Mouse (Mus musculus): ENCODE measurements around the gene Ovgp1. TPM values are rescaled to one million over a fixed set of nuclear protein-coding genes. Genes with fewer than 3 reads are reported as not detected.

Ovgp1 gene
- polyA plus RNA-seq (2015; fragmentation: Illumina TruSeq; extraction: RNeasy Lipid Tissue Mini Kit (QIAGEN cat#74804); ENCODE audit: insufficient read depth, low read depth, low replicate concordance): 1.5 TPM

DNA sequence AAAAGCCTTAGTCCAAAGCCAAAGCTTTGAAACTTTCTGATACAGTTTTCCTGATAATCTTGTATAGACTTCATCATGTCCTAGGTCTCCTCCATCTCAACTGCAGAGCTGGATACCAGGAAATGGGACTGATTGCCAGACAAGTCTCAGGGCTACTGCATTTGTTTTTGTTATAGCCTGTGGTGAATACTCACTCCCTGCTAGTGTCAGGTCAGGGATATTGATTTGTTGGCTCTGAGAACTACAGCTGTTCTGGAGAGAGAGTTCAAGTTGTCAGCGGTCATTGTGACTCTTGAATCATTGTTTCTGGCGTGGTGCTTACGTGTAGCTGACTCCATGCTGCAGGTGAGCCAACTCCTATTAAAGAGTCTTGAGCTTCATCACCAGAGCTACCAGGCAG is at the start of gene Ovgp1:
Ovgp1 (plus strand) TSS at position 301 of the 400 bp plus-strand sequence.

DNA sequence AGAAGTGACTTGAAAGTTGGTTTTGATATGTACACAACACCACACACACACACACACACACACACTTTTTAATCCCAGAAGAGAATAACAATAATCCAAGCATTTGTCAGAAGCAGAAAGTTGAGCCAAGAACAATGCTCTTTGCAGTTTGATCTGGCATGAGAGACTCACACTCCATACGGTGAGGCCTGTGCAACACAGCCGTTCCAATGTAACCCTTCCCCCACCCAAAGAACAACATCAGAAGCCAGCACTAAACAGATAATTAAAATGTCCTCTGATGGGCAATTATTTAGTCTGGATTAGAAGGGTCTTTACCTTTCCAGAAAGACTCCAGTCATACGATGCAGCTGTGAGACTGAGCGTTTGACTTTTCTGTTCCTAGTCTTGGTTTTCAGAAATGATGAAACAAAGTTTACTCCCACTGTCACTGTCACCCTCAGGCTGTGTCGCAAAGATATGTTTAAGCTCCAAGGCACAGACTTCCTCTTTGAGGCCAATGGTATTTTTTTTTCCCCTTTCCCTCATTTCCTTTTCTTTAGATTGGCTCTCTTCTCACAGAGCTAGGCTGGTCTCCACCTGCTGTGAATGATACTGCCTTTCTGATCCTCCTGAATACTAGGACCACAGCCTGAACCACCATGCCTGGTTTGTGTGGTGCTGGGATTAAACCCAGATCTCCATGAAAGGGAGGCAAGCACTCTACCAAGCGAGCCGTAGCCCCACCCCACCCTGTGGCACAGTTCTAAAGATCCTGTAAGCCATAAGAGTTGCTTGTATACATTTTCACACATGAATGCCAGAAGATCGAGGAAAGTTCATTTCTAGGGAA is 41.1 kb upstream of the Ovgp1 start, which contains the start of gene I830077J02Rik:
I830077J02Rik (minus strand) TSS at position 425 of the 832 bp plus-strand sequence.

DNA sequence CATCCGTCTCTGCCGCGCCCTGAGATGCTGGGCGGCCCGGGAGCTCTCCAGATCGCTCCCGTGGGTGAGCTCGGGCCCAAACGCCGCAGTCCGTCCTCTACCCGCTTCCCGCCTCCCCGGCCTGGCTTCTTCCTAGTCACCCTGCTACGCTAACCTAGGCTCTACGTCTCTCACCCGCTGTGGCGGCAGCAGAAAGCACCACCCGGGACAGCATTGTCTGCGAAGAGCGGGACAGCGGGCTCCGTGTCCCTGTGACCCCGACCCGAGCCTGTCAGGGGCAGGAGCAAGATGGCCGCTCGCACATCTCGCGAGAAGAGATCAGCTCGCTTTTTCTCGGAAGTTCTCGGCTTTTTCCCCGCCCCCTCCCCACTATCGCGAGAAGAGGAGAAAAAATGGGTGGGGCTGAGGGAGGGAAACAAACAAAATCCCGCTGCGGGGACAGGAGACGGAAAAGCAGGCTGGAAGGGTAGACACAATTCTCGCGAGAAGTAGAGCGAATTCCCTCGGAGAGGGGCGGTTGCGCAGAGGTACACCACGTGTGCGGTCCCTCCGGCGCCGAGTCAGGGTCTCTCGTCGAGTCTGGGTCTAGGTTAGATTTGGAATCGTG is 14.4 kb upstream of the Ovgp1 start, which contains the start of gene Wdr77:
Wdr77 (plus strand) TSS at position 396 of the 607 bp plus-strand sequence.

DNA sequence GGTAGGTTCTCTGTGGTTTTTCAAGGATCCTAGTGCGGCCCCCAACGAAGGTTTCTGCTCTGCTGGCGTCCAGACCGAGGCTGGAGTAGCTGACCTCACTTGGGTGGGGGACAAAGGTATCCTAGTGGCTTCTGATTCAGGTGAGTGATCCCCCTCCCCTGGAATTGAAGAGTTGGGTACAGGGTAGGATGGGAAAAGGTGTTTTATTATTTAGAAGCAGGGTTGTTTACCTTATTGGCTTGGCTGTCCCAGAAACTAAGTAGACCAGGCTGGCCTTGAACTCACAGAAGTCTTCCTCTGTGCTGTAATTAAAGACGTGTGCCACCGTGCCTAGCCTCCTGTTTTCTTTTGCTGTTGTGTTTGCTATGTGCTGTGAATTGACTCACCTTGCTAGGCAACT is 13.5 kb upstream of the Ovgp1 start, which contains the start of gene Atp5f1:
Atp5f1 (minus strand) TSS at position 101 of the 400 bp plus-strand sequence.

DNA sequence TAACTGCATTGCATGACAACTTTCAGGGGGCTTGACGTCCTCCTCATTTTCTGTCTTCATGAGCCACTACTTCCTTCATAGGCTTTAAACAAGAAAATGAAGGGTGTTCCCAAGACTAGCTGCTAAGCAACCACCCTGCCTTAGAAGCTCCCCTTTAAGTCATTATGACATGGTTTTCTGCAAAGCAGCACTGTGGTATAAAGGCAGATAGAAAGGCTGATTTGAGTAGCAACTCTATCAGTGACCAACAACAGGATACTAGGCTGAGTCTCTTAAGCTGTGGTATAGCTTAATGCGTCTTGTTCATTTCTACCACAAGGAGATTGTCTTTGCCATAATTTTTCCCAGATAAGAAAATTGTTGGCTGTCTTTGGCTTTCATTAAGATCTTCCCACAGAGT is 41.0 kb downstream of the Ovgp1 start, which contains the start of gene Pifo:
Pifo (minus strand) TSS at position 101 of the 400 bp plus-strand sequence.

DNA sequence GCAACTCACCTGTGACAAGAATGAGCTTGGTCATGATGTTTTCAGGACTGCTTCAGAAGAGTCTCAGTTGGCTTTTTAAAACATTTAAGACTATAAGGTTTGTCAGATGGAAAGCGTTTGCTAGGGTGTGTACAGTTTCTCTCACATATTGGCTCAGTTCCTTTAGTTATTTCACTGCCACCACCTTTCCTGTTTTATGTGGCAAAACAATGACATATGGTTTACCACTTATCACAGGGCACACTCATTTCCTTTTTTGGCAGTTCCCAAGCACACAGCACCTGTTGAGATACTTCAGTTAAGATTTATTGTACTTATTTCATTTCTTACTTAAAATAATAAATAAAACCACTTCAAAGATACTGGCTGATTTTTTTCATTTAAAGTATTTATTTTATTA is 59.3 kb downstream of the Ovgp1 start, which contains the start of gene Chil5:
Chil5 (minus strand) TSS at position 34 of the 400 bp plus-strand sequence.

Other genes starting within 250 kb of the Ovgp1 start
- 14.6 TPM for gene Rap1a, start 172.4 kb upstream of the Ovgp1 start, polyA plus RNA-seq (2015; fragmentation: Illumina TruSeq; extraction: RNeasy Lipid Tissue Mini Kit (QIAGEN cat#74804); ENCODE audit: insufficient read depth, low read depth, low replicate concordance)
- gene Adora3, start 102.9 kb upstream of the Ovgp1 start, polyA plus RNA-seq (2015; fragmentation: Illumina TruSeq; extraction: RNeasy Lipid Tissue Mini Kit (QIAGEN cat#74804); ENCODE audit: insufficient read depth, low read depth, low replicate concordance): not detected
- gene Tmigd3, start 102.8 kb upstream of the Ovgp1 start, polyA plus RNA-seq (2015; fragmentation: Illumina TruSeq; extraction: RNeasy Lipid Tissue Mini Kit (QIAGEN cat#74804); ENCODE audit: insufficient read depth, low read depth, low replicate concordance): 2.9 TPM
- gene I830077J02Rik, start 41.0 kb upstream of the Ovgp1 start, polyA plus RNA-seq (2015; fragmentation: Illumina TruSeq; extraction: RNeasy Lipid Tissue Mini Kit (QIAGEN cat#74804); ENCODE audit: insufficient read depth, low read depth, low replicate concordance): not detected
- gene Wdr77, start 14.3 kb upstream of the Ovgp1 start, polyA plus RNA-seq (2015; fragmentation: Illumina TruSeq; extraction: RNeasy Lipid Tissue Mini Kit (QIAGEN cat#74804); ENCODE audit: insufficient read depth, low read depth, low replicate concordance): 7.1 TPM
- gene Atp5f1, start 13.6 kb upstream of the Ovgp1 start, polyA plus RNA-seq (2015; fragmentation: Illumina TruSeq; extraction: RNeasy Lipid Tissue Mini Kit (QIAGEN cat#74804); ENCODE audit: insufficient read depth, low read depth, low replicate concordance): 41.3 TPM
- gene Pifo, start 40.9 kb downstream of the Ovgp1 start, polyA plus RNA-seq (2015; fragmentation: Illumina TruSeq; extraction: RNeasy Lipid Tissue Mini Kit (QIAGEN cat#74804); ENCODE audit: insufficient read depth, low read depth, low replicate concordance): not detected
- not detected for gene Chil5, start 59.1 kb downstream of the Ovgp1 start, polyA plus RNA-seq (2015; fragmentation: Illumina TruSeq; extraction: RNeasy Lipid Tissue Mini Kit (QIAGEN cat#74804); ENCODE audit: insufficient read depth, low read depth, low replicate concordance)
- not detected for gene Chia1, start 139.5 kb downstream of the Ovgp1 start, polyA plus RNA-seq (2015; fragmentation: Illumina TruSeq; extraction: RNeasy Lipid Tissue Mini Kit (QIAGEN cat#74804); ENCODE audit: insufficient read depth, low read depth, low replicate concordance)
- gene Chil3, start 193.9 kb downstream of the Ovgp1 start, polyA plus RNA-seq (2015; fragmentation: Illumina TruSeq; extraction: RNeasy Lipid Tissue Mini Kit (QIAGEN cat#74804); ENCODE audit: insufficient read depth, low read depth, low replicate concordance): not detected
- not detected for gene Chil4, start 245.8 kb downstream of the Ovgp1 start, polyA plus RNA-seq (2015; fragmentation: Illumina TruSeq; extraction: RNeasy Lipid Tissue Mini Kit (QIAGEN cat#74804); ENCODE audit: insufficient read depth, low read depth, low replicate concordance)